Mouse (Mus musculus) hindbrain, embryonic 10.5 days (tissue): ENCODE measurements around the gene Anks1b. TPM values are rescaled to one million over a fixed set of nuclear protein-coding genes. Genes with fewer than 3 reads are reported as not detected.

Source experiments
- DNase-seq: peaks from one replicate; pipeline ENCODE4 v3.0.0-alpha.2; 2017; ENCODE audit warnings: low spot score
- H3K27ac ChIP-seq: fragments of 300-500 bp; sonication (generic); 2 replicates; pipeline ENCODE4 v1.5.1; 2016; ENCODE audit warnings: mild to moderate bottlenecking, moderate library complexity
- H3K27me3 ChIP-seq: fragments of 300-500 bp; sonication (generic); 2 replicates; pipeline ENCODE4 v1.6.1; 2016; ENCODE audit warnings: mild to moderate bottlenecking; ENCODE audit not compliant: poor library complexity, insufficient read depth, severe bottlenecking
- H3K36me3 ChIP-seq: fragments of 300-500 bp; sonication (generic); 2 replicates; pipeline ENCODE4 v1.6.1; 2016; ENCODE audit warnings: mild to moderate bottlenecking, moderate library complexity
- H3K4me1 ChIP-seq: fragments of 300-500 bp; sonication (generic); replicated peaks from 2 replicates; pipeline ENCODE4 v1.6.1; 2016; ENCODE audit warnings: mild to moderate bottlenecking
- H3K4me3 ChIP-seq: fragments of 300-500 bp; sonication (generic); 2 replicates; pipeline ENCODE4 v1.5.1; 2016; ENCODE audit warnings: mild to moderate bottlenecking, moderate library complexity
- H3K9me3 ChIP-seq: fragments of 300-500 bp; sonication (generic); 2 replicates; pipeline ENCODE4 v1.6.1; 2016; ENCODE audit warnings: mild to moderate bottlenecking, moderate library complexity
- WGBS: fragments of 180-500 bp; shearing (Covaris S2); methylation state at CpG from one replicate; pipeline ENCODE4 v1.1.7; 2016; 5-methylcytosine and 5-hydroxymethylcytosine counted together
- polyA plus RNA-seq: library from polyadenylated mRNA; unstranded; fragments of >200 nt; fragmentation: Nextera tagmentation; extraction: Ambion mirVana; gene quantifications from 2 replicates; pipeline ENCODE4 v1.2.1, GENCODE M21; 2016

Anks1b gene
- polyA plus RNA-seq, 1 experiment from 2014 or later: 4.1 TPM

- DNase-seq: peak; percentile 8
- whole genome bisulfite sequencing: 7% methylated on average over 8 of the region's 8 CpGs
- H3K4me1 ChIP-seq: peaks cover 12% of the 10 kb centered on the region
- peaks cover 31% of the 10 kb centered on the region for H3K27me3 ChIP-seq
- no peak overlapping the region for H3K27ac ChIP-seq
- H3K36me3 ChIP-seq: no peaks in the 10 kb centered on the region
- H3K4me3 ChIP-seq: peak overlapping the region; percentile 82
- no peaks in the 10 kb centered on the region for H3K9me3 ChIP-seq
Measured at GRCm38 (mm10) chr10:89874036-89874435, 727 bp downstream of the Anks1b start.

- H3K9me3 ChIP-seq: no peaks in the 10 kb centered on the region
Measured at GRCm38 (mm10) chr10:89883561-89883960, 10.3 kb downstream of the Anks1b start.

GRCm38 (mm10) chr10:89902720-89903337, 29.5 kb downstream of the Anks1b start:
- Histone ChIP-seq H3K4me1 (no peaks in the 10 kb centered on the region), H3K4me3 (no peak overlapping the region), H3K27me3 (no peaks in the 10 kb centered on the region), H3K9me3 (no peaks in the 10 kb centered on the region), H3K36me3 (no peaks in the 10 kb centered on the region), H3K27ac (no peak overlapping the region)
- WGBS: 83% methylated on average over 7 of the region's 7 CpGs
- no peak for DNase-seq

More at GRCm38 (mm10) chr10:89883561-89883960, 10.3 kb downstream of the Anks1b start:
- no peaks in the 10 kb centered on the region for H3K27me3 ChIP-seq
- no peaks in the 10 kb centered on the region for H3K4me1 ChIP-seq
- no peak overlapping the region for H3K27ac ChIP-seq
- 85% methylated on average over 8 of the region's 8 CpGs for WGBS
- DNase-seq: no peak
- H3K36me3 ChIP-seq: no peaks in the 10 kb centered on the region
- no peak overlapping the region for H3K4me3 ChIP-seq

- H3K9me3 ChIP-seq: no peaks in the 10 kb centered on the region
- DNase-seq: no peak
- 92% methylated on average over 4 of the region's 4 CpGs for WGBS
- H3K27ac ChIP-seq: no peak overlapping the region
- no peak overlapping the region for H3K4me3 ChIP-seq
- no peaks in the 10 kb centered on the region for H3K4me1 ChIP-seq
- H3K27me3 ChIP-seq: no peaks in the 10 kb centered on the region
- H3K36me3 ChIP-seq: no peaks in the 10 kb centered on the region
Measured at GRCm38 (mm10) chr10:89911889-89912288, 38.6 kb downstream of the Anks1b start.

GRCm38 (mm10) chr10:89913174-89913573, 39.9 kb downstream of the Anks1b start:
- Histone ChIP-seq H3K9me3 (no peaks in the 10 kb centered on the region), H3K4me3 (no peak overlapping the region), H3K27me3 (no peaks in the 10 kb centered on the region), H3K27ac (no peak overlapping the region), H3K4me1 (no peaks in the 10 kb centered on the region), H3K36me3 (no peaks in the 10 kb centered on the region)
- no peak for DNase-seq

GRCm38 (mm10) chr10:89917141-89917540, 43.8 kb downstream of the Anks1b start:
- DNase-seq: no peak
- H3K27me3 ChIP-seq: no peaks in the 10 kb centered on the region
- H3K4me3 ChIP-seq: no peak overlapping the region
- H3K9me3 ChIP-seq: no peaks in the 10 kb centered on the region
- H3K36me3 ChIP-seq: no peaks in the 10 kb centered on the region
- H3K4me1 ChIP-seq: no peaks in the 10 kb centered on the region
- WGBS: 88% methylated on average over 1 of the region's 1 CpGs
- no peak overlapping the region for H3K27ac ChIP-seq

- Histone ChIP-seq H3K4me3 (no peak overlapping the region), H3K36me3 (no peaks in the 10 kb centered on the region), H3K9me3 (peaks cover 14% of the 10 kb centered on the region), H3K27me3 (no peaks in the 10 kb centered on the region), H3K27ac (no peak overlapping the region), H3K4me1 (no peaks in the 10 kb centered on the region)
- WGBS: 87% methylated on average over 4 of the region's 4 CpGs
- no peak for DNase-seq
Measured at GRCm38 (mm10) chr10:89921965-89922364, 48.7 kb downstream of the Anks1b start.

- 82% methylated on average over 4 of the region's 4 CpGs for WGBS
- no peaks in the 10 kb centered on the region for H3K4me1 ChIP-seq
- H3K36me3 ChIP-seq: no peaks in the 10 kb centered on the region
- H3K27ac ChIP-seq: no peak overlapping the region
- no peaks in the 10 kb centered on the region for H3K27me3 ChIP-seq
- no peak for DNase-seq
- H3K9me3 ChIP-seq: no peaks in the 10 kb centered on the region
- H3K4me3 ChIP-seq: no peak overlapping the region
Measured at GRCm38 (mm10) chr10:89942180-89942579, 68.9 kb downstream of the Anks1b start.

GRCm38 (mm10) chr10:89946636-89947349, 73.5 kb downstream of the Anks1b start:
- Histone ChIP-seq H3K27me3 (no peaks in the 10 kb centered on the region), H3K4me1 (no peaks in the 10 kb centered on the region), H3K9me3 (no peaks in the 10 kb centered on the region), H3K4me3 (no peak overlapping the region), H3K36me3 (no peaks in the 10 kb centered on the region), H3K27ac (no peak overlapping the region)
- DNase-seq: no peak
- 100% methylated on average over 1 of the region's 1 CpGs for WGBS

GRCm38 (mm10) chr10:89974361-89974760, 101.1 kb downstream of the Anks1b start:
- Histone ChIP-seq H3K4me1 (no peaks in the 10 kb centered on the region), H3K36me3 (no peaks in the 10 kb centered on the region), H3K4me3 (no peak overlapping the region), H3K27ac (no peak overlapping the region), H3K9me3 (no peaks in the 10 kb centered on the region), H3K27me3 (no peaks in the 10 kb centered on the region)
- WGBS: 86% methylated on average over 4 of the region's 4 CpGs
- no peak for DNase-seq

- Histone ChIP-seq H3K4me3 (no peak overlapping the region), H3K4me1 (no peaks in the 10 kb centered on the region), H3K27ac (no peak overlapping the region), H3K9me3 (no peaks in the 10 kb centered on the region), H3K36me3 (no peaks in the 10 kb centered on the region), H3K27me3 (no peaks in the 10 kb centered on the region)
- DNase-seq: peak; percentile 3
- 67% methylated on average over 3 of the region's 3 CpGs for WGBS
Measured at GRCm38 (mm10) chr10:89975431-89975841, 102.1 kb downstream of the Anks1b start.

GRCm38 (mm10) chr10:89976577-89976976, 103.3 kb downstream of the Anks1b start:
- WGBS: 87% methylated on average over 3 of the region's 3 CpGs
- DNase-seq: no peak
- H3K4me3 ChIP-seq: no peak overlapping the region
- H3K9me3 ChIP-seq: no peaks in the 10 kb centered on the region
- H3K27ac ChIP-seq: no peak overlapping the region
- no peaks in the 10 kb centered on the region for H3K36me3 ChIP-seq
- H3K4me1 ChIP-seq: no peaks in the 10 kb centered on the region
- H3K27me3 ChIP-seq: no peaks in the 10 kb centered on the region

- H3K27me3 ChIP-seq: no peaks in the 10 kb centered on the region
- DNase-seq: no peak
- H3K4me3 ChIP-seq: no peak overlapping the region
- H3K4me1 ChIP-seq: no peaks in the 10 kb centered on the region
- no peaks in the 10 kb centered on the region for H3K9me3 ChIP-seq
- H3K27ac ChIP-seq: no peak overlapping the region
- 85% methylated on average over 5 of the region's 5 CpGs for WGBS
- no peaks in the 10 kb centered on the region for H3K36me3 ChIP-seq
Measured at GRCm38 (mm10) chr10:89994171-89994570, 120.9 kb downstream of the Anks1b start.
